Mouse (Mus musculus): ENCODE measurements at regions not wholly inside any gene's neighbourhood (a gene's known extent, or its start where the extent isn't known, plus 50 kb on each side); places are given as distances from the start of the nearest gene placed in this dataset.

- TF ChIP-seq CTCF (conservative IDR thresholded peaks at IDR 0.05; ENCODE audit: insufficient read depth, insufficient read length, low read depth, low read length) (no peak), POLR2A (IDR thresholded peaks at IDR 0.05; ENCODE audit: low read depth, low read length) (no peak)
Observed at GRCm38 (mm10) chr13:35541053-35541452, 118.6 kb upstream of the Cdyl start.
